Mouse (Mus musculus) mouse embryonic stem cell (cell line): ENCODE measurements around the gene Macrod2.

Experiments
- in situ Hi-C, 2 experiments: fragments of 300-500 bp; cut with MboI; formaldehyde crosslinking; loops; 1 replicate in 1 of 2; 3 replicates in 1 of 2; pipeline ENCODE4 v1.14.3; 2019 to 2020; ENCODE audit warnings: low sequenced_read_pairs in 2 of 2, low pct_unique_long_range_greater_than_20kb in 1 of 2, mixed read lengths in 1 of 2; ENCODE audit not compliant: unreplicated experiment in 1 of 2

Gene Macrod2

DNA sequence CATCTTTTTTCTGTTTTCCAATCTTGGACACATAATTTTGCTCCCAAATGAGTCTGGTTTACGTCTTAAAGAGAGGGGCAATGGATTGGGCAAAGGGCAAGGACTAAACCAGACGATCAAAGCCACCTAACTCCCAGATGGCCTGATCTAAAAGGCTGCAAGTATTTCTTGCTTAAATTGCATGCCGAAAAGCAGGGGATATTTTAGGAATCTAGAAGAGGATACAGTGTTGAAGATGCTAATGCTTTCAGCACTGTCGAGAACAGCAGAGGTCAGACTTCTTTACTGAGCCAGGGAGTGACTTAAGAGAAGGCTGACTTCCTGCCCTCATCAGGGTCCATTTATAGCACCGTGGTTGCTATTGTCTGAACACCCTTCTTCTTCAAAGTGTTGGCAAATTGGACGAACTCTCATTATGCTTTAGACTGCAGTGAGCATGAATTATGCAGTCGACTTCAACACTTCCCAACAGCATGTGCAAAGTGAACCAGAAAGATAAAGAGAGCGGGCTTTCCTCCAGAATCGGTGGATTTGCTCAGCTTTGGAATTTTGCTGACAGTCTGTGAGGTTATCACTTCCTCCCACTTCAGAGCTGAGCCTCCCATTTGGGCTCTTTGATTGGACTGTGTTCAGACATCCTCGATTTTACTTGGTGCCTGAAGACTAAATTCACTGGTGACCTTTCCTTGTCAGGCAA, 1481.2 kb downstream of the Macrod2 start:
- in situ Hi-C loops, result no loop called here

DNA sequence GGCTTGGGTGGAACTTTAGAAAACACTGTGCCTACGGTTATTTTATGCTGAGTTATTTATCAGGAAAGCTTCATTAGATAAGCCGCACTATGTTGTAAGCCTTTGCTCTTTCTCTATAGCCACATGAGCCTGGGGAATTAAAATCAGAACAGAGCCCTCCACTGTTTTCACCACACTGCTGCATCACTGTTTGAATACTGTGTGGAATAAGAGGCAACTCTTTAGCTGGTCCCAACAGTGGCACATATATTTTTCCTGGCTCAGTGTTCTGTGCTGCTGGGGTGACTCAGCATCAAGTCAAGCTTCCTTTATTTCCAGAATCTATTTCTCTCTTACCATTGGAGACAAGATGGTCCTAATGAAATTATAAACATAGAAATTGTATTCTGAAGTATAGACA, 1481.8 kb downstream of the Macrod2 start:
- in situ Hi-C loops, result no loop called here

GRCm38 (mm10) chr2:141878473-141878872, 1483.4 kb downstream of the Macrod2 start:
- in situ Hi-C loops, result no loop called here

DNA sequence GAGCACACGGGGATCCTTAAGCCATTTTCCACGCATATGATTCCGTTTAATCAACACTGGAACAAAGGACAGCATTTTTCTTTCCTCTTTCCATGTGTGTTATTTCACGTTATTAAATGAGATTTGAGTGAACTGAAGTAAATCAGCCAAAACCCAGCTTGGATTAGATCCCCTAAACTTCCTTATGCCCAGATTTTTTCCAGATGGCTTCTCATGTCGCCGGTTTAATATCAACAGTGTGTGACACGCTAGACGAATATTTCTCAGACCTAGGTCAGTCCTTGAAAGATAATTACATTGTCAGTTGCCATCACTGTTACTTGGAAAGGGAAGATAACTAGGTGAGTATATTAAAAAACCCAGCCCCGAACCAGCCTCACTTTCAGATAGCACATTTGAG, 1484.6 kb downstream of the Macrod2 start:
- in situ Hi-C loops, result no loop called here

DNA sequence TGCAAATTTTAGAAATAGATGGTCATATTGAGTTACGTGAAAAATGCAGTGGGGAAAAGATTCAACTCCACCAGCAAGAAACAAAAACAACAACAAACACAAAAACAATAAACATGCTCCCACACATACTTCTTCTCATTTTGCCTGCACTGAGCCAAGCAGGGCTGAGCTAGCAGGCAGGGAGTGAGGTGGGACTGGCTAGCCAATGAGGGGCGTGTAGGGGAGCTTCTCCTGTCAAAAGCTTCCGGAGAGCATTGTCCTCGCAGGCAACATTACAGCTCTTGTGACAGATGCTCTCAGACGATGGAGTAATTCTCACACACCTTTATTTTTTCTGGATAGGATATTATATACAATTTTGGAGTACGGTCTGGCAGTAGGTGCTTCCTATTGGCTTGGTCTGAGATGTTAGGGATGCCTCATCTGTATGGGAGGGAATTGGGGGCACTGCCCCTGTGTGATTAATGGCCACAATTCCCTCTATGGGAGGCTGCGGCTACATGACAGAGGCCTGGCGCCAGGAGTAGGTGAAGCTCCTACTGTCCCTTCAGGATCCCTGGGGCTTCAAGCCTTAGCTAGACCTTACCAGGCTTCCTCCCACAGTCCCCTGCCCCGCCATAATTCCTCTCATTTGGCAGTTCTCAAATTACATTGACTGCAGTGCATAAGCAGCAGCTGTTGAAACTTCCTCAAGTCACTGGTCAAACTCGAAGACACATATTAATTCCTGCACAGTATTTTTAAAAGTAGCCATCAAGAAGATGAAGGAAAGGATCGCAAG, 1491.8 kb downstream of the Macrod2 start:
- in situ Hi-C loops, result no loop called here

GRCm38 (mm10) chr2:141889497-141889896, 1494.4 kb downstream of the Macrod2 start:
- in situ Hi-C loops, result no loop called here

- in situ Hi-C loops, result no loop called here
Measured at GRCm38 (mm10) chr2:141897951-141898350, 1502.8 kb downstream of the Macrod2 start.

GRCm38 (mm10) chr2:141911831-141912447, 1516.8 kb downstream of the Macrod2 start:
- in situ Hi-C loops, result no loop called here

DNA sequence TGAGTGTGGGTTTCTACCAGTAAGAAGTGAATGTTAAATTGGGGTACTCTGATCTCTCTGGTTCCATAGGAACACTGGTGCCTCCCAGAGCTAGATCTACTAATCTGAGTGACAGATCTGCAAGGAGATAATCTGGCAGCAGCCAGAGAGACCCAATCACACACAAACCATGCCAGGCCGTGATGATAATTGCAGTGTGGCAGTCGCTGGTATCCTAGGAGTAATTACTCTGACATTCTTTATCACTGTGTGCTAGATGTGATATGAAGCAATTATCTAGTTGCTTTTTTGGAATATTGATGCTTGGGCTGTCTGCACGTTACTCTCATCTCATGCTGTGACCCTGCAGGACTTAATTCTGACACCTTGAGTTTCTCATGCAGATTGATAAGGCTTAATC, 1518.4 kb downstream of the Macrod2 start:
- in situ Hi-C loops, result no loop called here

DNA sequence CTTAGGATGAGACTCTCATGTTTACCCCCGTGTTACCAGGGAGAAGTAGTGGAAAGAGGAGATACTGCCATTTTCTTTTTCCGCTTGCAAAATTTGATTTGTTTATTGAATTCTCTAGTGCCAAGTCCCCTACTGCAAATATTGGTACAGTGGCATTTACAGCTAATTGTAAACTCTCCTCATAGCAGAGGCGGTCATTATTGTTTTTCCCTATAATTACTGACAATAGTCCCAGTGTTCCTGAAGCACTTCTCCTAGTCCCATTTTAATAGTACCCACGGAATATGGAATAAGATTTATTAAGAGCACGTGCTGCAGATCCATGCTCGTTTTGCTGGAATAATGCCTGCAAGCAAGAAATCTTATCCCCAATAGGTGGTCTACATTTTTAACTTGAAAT, 1518.8 kb downstream of the Macrod2 start:
- in situ Hi-C loops, result no loop called here

DNA sequence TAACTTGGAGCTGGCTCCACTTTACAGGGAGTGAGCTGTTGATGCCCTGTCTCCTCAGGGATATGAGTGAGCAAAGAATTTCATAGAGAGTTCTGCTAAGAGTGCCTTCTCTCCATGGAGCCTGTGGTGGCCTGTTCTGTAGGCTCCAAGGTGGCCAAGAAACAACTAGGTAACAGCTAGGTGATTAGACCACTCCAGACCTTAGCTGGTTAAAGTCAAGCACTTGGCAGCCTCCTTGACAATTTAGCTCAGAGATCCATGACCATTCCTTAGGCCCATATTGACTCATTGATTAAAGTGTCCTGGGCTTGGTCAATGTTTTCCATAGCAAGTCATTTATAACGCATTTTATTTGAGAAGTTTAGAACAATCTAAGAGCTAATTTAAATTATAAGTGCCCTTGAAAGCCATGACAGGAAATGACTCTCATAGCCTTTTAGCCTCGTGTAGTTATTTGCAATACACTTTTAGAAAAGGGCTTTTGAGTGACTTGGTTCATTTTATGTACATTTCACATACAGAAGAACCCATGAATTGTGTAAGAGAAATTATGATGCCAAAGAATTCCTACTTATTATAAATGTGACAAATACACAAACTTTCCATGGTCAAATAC, 1525.4 kb downstream of the Macrod2 start:
- in situ Hi-C loops, result no loop called here

DNA sequence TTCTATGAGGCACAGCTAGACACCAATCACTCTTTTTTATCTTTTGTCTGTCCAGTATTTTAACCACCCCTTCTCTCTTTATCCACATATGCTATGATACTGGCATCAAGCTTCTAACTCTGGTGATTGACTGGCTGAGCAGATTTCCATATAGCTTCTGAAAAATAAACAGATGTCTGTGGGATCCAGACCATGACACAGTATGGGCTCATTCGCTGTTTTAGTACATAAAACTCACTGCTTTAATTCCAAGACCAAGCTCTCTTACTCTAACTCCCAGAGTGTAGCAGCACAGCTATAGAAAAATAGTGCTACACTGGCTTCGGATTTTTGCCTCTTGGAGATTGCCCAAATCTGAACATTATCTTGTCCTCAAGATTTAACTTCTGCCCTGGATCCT, 1540.0 kb downstream of the Macrod2 start:
- in situ Hi-C loops, result no loop called here

DNA sequence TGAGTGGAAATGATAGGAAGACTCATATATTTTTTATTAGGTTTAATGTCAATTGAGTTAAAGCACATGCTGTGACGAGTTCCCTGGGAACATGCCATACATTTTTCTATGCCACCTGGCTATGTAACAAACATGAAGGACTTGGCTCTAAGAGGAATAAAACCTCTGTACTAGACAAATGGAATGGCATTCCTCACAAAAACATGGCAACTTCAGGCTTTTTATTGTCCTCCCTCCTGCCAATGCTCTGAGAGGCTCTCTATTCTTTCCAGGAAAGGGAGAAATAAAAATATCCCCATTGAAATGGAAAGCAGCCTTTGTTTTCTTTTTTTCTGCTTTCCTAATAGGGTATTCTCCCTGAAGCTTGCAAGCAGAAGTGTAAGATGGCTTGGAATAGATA, 1559.7 kb downstream of the Macrod2 start:
- in situ Hi-C loops, result no loop called here

GRCm38 (mm10) chr2:141955197-141955596, 1560.1 kb downstream of the Macrod2 start:
- in situ Hi-C loops, result no loop called here

DNA sequence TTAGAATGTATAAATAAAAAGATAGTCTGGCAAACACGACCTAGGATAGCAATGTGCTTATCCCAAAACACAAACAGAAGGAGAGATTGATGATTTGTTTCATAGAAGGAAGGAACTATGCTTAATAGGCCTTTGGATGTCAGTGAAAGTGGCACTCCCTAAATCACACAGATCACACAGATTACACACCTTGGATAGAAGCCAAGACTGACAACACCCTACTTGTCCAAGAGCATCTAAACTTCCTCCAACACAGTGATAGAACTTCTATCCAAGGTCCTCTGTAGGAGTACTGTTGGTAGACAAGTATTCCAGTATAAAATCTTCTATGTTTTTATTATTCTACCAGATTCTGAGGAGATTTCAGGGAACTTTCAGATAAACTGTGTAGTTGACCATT, 1567.8 kb downstream of the Macrod2 start:
- in situ Hi-C loops, result no loop called here

- in situ Hi-C loops, result no loop called here
Measured at GRCm38 (mm10) chr2:141983664-141984395, 1588.7 kb downstream of the Macrod2 start.

GRCm38 (mm10) chr2:141998901-141999300, 1603.8 kb downstream of the Macrod2 start:
- in situ Hi-C loops, result no loop called here

DNA sequence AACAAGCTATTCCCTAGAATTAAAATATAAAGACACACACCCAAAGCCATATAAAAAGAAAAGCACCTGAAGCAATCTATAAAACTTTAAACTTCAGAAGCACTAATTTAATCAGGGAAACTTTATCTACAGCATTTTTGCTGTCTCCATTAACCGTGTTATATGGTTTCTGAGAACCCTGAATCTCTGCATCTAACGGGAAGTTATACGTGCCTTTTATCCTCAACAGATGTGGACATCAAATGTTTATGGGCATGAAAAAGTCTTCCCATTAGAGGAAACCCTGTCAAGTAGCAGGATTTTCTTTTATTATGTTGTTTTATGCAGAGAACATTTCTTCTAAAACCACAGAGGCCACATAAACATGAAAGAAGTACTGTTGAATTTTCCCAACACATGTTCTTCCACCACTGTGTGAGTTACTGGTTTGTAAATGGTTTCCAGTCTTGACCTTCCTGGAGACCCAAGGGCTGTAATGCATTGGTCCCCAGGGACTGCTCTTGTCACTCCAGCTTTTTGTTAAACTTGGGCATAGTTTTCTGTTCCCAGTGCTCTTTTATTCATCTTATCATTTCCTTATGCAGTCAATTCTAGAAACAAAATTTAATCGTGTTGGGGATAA, 1629.5 kb downstream of the Macrod2 start:
- in situ Hi-C loops, result no loop called here
